Mouse (Mus musculus) stomach, embryonic 14.5 days (tissue): ENCODE data around the gene Chd2. TPM values are rescaled to one million over a fixed set of nuclear protein-coding genes. Genes with fewer than 3 reads are reported as not detected.
"Not testable (repeated sequence)": the region's sequence is repeated elsewhere in the genome, so short reads cannot be mapped to it uniquely, and the experiment has no call there.

Source experiments
- ATAC-seq: fragments of 200-750 bp; cut with Nextera tagmentation; 2 replicates; pipeline ENCODE4 v1.8.0; 2017; ENCODE audit warnings: low read depth, moderate TSS enrichment; ENCODE audit not compliant: insufficient number of reproducible peaks, insufficient read depth, low FRiP score
- H3K27ac ChIP-seq: fragments of 300-500 bp; sonication (generic); 2 replicates; pipeline ENCODE4 v1.5.1; 2014; ENCODE audit warnings: mild to moderate bottlenecking, low read length, moderate library complexity, mixed read lengths
- H3K27me3 ChIP-seq: fragments of 300-500 bp; sonication (generic); 2 replicates; pipeline ENCODE4 v1.6.1; 2014; ENCODE audit warnings: low read length, control low read depth, mixed read lengths; ENCODE audit not compliant: control insufficient read depth, insufficient read depth
- H3K36me3 ChIP-seq: fragments of 300-500 bp; sonication (generic); 2 replicates; pipeline ENCODE4 v1.6.1; 2014; ENCODE audit warnings: mild to moderate bottlenecking, control low read depth, low read length, moderate library complexity, mixed read lengths; ENCODE audit not compliant: control insufficient read depth, insufficient read depth
- H3K4me1 ChIP-seq: fragments of 300-500 bp; sonication (generic); 2 replicates; pipeline ENCODE4 v1.6.1; 2014; ENCODE audit warnings: low read length, control low read depth, mixed read lengths; ENCODE audit not compliant: control insufficient read depth, insufficient read depth
- H3K4me2 ChIP-seq: fragments of 300-500 bp; sonication (generic); replicated peaks from 2 replicates; pipeline ENCODE4 v1.6.1; 2014; ENCODE audit warnings: low read depth, low read length, control low read depth
- H3K4me3 ChIP-seq: fragments of 300-500 bp; sonication (generic); 2 replicates; pipeline ENCODE4 v1.5.1; 2014; ENCODE audit warnings: low read depth, low read length, control low read depth
- H3K9ac ChIP-seq: fragments of 300-500 bp; sonication (generic); replicated peaks from 2 replicates; pipeline ENCODE4 v1.6.1; 2014; ENCODE audit warnings: low read depth, mild to moderate bottlenecking, control low read depth, low read length, moderate library complexity, mixed read lengths
- H3K9me3 ChIP-seq: fragments of 300-500 bp; sonication (generic); 2 replicates; pipeline ENCODE4 v1.6.1; 2016; ENCODE audit warnings: low read depth, low read length, control low read depth; ENCODE audit not compliant: control insufficient read depth
- WGBS: fragments of 180-500 bp; shearing (Covaris S2); extraction: QIAGEN DNeasy Blood & Tissue Kit; methylation state at CpG from one replicate; pipeline ENCODE4 v1.1.7; 2014; 5-methylcytosine and 5-hydroxymethylcytosine counted together
- polyA plus RNA-seq: library from polyadenylated mRNA; unstranded; fragments of >200 nt; fragmentation: Nextera tagmentation; extraction: Ambion mirVana; gene quantifications from 2 replicates; pipeline ENCODE4 v1.2.1, GENCODE M21; 2014

The Chd2 gene
- polyA plus RNA-seq, 1 experiment from 2014 or later: 71.0 TPM

DNA sequence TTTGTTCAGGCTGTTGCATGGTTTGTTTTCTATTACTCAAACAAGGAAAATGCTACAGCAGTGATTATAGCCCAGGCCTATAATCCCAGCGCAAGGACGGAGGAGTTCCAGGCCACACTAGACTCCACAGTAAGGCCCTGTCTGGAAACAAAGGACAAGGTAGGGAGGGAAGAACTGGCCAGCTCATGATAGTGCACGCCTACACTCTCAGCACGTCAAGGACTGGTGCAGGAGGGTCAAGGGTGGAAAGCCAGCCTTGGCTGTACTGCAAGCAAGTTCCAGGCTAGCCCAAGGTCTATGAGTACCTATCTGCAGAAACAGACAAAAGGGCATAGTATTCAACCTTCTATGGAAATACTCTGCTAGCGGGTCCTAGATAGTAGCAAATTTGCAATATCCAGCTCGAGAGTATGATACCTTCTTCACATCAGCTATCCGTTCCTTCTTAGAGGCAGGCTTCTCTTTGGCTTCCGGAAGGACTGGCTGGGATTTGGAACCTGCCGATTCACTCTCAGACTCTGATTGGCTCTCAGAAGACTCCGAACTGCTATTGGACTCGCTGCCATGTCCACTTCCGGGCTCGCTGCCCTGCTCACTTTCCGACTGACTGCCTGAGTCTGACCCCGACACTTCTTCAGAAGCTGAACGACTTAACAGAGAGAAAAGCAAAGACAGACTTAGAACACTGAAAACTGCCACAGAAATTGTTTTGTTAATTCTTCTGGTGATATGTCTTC lies 22.4 kb downstream of the Chd2 start:
- no peaks in the 10 kb centered on the region for H3K9me3 ChIP-seq
- no peak for ATAC-seq
- peaks cover 54% of the 10 kb centered on the region for H3K36me3 ChIP-seq
- no peak overlapping the region for H3K4me2 ChIP-seq
- H3K27me3 ChIP-seq: no peaks in the 10 kb centered on the region
- H3K9ac ChIP-seq: no peak overlapping the region
- 92% methylated on average over 16 of the region's 16 CpGs for WGBS
- H3K4me3 ChIP-seq: no peak overlapping the region
- no peak overlapping the region for H3K27ac ChIP-seq
- no peaks in the 10 kb centered on the region for H3K4me1 ChIP-seq

DNA sequence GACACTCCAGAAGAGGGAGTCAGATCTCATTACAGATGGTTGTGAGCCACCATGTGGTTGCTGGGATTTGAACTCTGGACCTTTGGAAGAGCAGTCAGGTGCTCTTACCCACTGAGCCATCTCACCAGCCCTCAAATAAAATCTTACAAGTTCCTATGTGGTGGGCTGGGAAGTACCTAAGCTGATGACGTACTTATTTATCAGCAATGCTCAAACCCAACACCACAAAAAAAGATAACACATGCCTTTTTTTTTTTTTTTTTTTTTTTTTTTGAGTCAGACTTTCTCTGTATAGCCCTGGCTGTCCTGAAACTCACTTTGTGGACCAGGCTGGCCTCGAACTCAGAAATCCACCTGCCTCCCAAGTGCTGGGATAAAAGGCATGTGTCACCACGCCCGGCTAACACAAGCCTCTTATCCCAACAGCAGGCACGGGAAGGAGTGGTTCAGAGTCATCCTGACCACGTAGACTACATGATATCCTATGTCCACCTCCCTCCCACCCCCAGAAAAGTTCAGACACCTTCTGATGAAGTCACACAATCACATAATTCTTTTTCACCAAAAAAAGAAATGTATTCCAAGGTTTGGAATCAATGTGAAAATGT lies 23.2 kb downstream of the Chd2 start:
- not testable (repeated sequence) for H3K4me3 ChIP-seq, ATAC-seq
- peaks cover 59% of the 10 kb centered on the region for H3K36me3 ChIP-seq

DNA sequence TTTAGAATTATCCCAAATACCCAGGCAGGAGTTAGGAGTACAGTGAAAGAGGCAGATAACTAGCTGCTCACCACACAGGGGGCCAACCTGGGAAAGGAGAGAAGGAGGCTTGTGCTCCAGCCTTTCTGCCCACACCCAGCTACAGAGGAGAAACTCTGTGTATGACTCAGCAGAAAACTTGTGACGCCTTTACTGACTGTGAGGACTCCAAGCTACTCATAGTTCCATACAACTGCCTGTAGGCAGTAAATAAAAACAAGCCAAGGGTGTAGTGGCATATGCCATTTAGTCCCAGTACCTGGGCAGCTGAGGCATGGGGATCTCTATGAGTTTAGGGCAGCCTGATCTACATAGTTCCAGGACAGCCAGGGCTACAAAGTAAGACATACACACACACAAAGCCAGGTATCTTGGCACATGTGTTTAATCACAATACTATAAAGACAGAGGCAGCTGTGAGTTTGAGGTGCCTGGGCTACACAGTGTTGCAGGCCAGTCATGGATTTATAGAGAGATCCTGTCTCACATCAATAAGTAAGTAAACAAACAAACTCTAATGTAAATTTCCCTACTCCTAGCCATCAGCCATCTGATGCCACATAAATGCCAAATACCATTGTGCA lies 24.1 kb downstream of the Chd2 start:
- H3K27ac ChIP-seq: no peak overlapping the region
- WGBS: 50% methylated on average over 1 of the region's 1 CpGs
- ATAC-seq: peak; percentile 53; the same call in 1 of the 2 replicates
- peaks cover 63% of the 10 kb centered on the region for H3K36me3 ChIP-seq
- H3K4me2 ChIP-seq: no peak overlapping the region
- no peaks in the 10 kb centered on the region for H3K27me3 ChIP-seq
- H3K4me1 ChIP-seq: no peaks in the 10 kb centered on the region
- no peak overlapping the region for H3K4me3 ChIP-seq
- no peak overlapping the region for H3K9ac ChIP-seq
- no peaks in the 10 kb centered on the region for H3K9me3 ChIP-seq

More for the DNA sequence above, 23.2 kb downstream of the Chd2 start:
- not testable (repeated sequence) for H3K9me3 ChIP-seq, H3K4me1 ChIP-seq, H3K27me3 ChIP-seq, H3K9ac ChIP-seq, H3K27ac ChIP-seq, H3K4me2 ChIP-seq
- 90% methylated on average over 6 of the region's 6 CpGs for WGBS

DNA sequence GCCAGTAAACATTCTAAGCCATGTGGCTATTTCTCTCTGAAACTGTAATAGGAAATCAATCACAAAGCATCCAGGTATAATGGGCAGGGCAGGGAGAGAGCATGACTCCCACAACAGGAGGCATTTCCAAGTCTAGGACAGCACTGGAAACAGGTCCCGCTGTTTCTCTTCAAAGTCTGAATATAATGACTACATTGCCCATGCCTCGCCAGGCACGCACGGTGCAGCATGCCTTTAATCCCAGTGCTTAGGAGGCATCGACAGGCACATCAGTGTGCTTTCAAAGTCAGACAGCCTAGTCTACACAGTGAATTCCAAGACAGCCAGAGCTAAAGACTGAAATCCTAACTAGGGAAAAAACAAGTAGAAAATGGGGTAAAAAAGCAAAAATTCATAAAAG lies 24.8 kb downstream of the Chd2 start:
- Histone ChIP-seq H3K36me3 (peaks cover 66% of the 10 kb centered on the region), H3K27ac (no peak overlapping the region), H3K9ac (no peak overlapping the region), H3K4me3 (no peak overlapping the region), H3K9me3 (no peaks in the 10 kb centered on the region), H3K4me2 (no peak overlapping the region), H3K27me3 (no peaks in the 10 kb centered on the region), H3K4me1 (no peaks in the 10 kb centered on the region)
- 76% methylated on average over 5 of the region's 5 CpGs for WGBS
- ATAC-seq: no peak

DNA sequence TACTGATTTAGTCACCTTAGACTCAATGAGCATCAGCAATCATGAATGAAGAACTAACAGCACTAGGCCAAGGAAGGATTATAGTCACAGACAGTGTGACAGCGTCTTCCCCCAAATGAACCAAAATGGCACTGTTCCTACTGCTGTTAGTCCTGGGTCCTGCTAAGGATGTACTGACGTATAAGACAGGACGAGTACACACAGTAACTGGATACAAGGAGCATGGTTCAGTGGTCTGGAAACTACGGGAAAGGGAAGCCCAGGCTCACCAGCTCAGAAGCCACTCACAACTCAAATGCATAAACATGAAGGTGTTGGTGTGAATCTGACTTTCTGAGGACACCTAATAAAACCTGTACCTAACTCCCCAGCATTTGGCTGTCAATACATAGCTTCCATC lies 27.1 kb downstream of the Chd2 start:
- Histone ChIP-seq H3K4me2 (no peak overlapping the region), H3K9me3 (no peaks in the 10 kb centered on the region), H3K27me3 (no peaks in the 10 kb centered on the region), H3K9ac (no peak overlapping the region), H3K36me3 (peaks cover 78% of the 10 kb centered on the region), H3K4me1 (no peaks in the 10 kb centered on the region), H3K4me3 (no peak overlapping the region), H3K27ac (no peak overlapping the region)
- ATAC-seq: no peak
- 91% methylated on average over 4 of the region's 4 CpGs for WGBS

DNA sequence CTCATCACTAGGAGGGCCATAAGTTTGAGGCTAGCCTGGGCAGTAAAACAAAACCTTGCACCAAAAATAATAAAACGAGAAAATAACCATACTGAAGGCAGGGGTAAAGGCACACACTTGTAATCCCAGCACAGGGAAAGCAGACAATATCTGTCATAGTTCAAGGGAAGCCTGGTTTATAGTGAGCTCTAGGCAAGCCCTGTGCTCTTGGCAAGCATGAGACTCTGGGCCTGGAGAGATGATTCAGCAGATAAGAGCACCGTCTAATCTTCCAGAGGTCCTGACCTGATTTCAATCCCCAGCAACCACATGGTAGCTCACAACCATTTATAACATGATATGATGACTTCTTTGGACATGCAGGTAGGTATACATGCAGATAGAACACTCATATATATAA lies 29.2 kb downstream of the Chd2 start:
- Histone ChIP-seq H3K4me1 (no peaks in the 10 kb centered on the region), H3K9me3 (no peaks in the 10 kb centered on the region), H3K27ac (no peak overlapping the region), H3K36me3 (peaks cover 82% of the 10 kb centered on the region), H3K9ac (no peak overlapping the region), H3K4me2 (no peak overlapping the region), H3K27me3 (no peaks in the 10 kb centered on the region), H3K4me3 (no peak overlapping the region)
- WGBS: 54% methylated on average over 2 of the region's 2 CpGs
- no peak for ATAC-seq

DNA sequence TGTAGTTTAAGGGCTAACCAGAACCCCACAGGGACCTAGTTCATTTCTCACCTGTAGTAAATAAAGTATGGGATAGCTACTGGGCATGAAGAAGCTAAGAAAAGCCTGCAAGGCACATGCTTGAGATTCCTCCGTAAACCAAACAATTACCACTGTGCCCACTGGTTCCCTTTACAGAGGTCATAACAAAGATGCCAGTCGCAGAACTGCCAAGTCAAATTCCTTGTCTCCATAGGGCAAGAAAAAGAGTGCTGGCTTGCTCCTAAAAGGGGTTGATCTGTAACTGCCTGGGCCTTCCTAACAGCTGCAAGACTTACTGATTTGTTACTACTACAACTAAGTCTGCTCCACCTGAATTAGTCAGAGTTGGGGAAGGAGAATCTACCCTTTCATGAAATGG lies 32.9 kb downstream of the Chd2 start:
- Histone ChIP-seq H3K4me2 (no peak overlapping the region), H3K9ac (no peak overlapping the region), H3K4me3 (no peak overlapping the region), H3K27ac (no peak overlapping the region), H3K4me1 (no peaks in the 10 kb centered on the region), H3K27me3 (no peaks in the 10 kb centered on the region), H3K36me3 (peaks cover 85% of the 10 kb centered on the region), H3K9me3 (no peaks in the 10 kb centered on the region)
- no peak for ATAC-seq
- WGBS: 96% methylated on average over 2 of the region's 2 CpGs

DNA sequence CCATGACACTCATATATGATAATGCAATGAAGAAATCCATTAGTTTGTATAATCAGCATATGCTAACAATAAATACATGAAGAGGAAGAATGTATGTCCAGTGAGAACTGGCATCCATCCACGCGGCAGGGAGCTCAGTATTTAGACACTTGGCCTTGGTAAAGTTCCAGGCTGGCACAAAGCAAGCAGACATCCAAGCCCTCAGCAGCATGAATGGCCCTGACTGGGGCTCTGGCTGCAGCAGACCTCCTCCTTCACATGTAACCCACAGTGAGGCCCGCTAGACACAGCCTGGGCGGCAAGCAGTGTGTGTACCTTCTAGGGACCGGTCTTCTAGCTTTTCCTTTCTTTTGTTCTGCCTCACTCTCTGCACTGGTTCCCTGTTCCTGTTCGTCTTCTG lies 34.1 kb downstream of the Chd2 start:
- Histone ChIP-seq H3K9me3 (no peaks in the 10 kb centered on the region), H3K9ac (no peak overlapping the region), H3K27me3 (no peaks in the 10 kb centered on the region), H3K4me2 (no peak overlapping the region), H3K4me3 (no peak overlapping the region), H3K27ac (no peak overlapping the region), H3K36me3 (peaks cover 89% of the 10 kb centered on the region), H3K4me1 (no peaks in the 10 kb centered on the region)
- 94% methylated on average over 6 of the region's 6 CpGs for whole genome bisulfite sequencing
- no peak for ATAC-seq
